Mouse (Mus musculus): ENCODE measurements around the gene Kcna3.

- no peak for TF ChIP-seq CTCF (IDR thresholded peaks at IDR 0.05; ENCODE audit: insufficient read depth, low read depth, low read length)
- TF ChIP-seq POLR2A (IDR thresholded peaks at IDR 0.05; ENCODE audit: insufficient read depth, low read depth, low read length) = no peak
Observed at GRCm38 (mm10) chr3:106991334-106991733, 44.6 kb upstream of the Kcna3 start.
